Mouse (Mus musculus) adrenal gland, adult 10 weeks (tissue): ENCODE measurements around the gene Nlrp4a. TPM values are rescaled to one million over a fixed set of nuclear protein-coding genes. Genes with fewer than 3 reads are reported as not detected.

Source experiments
- polyA plus RNA-seq: library from polyadenylated mRNA; stranded (reverse); fragments of 350-450 nt; fragmentation: Illumina TruSeq; extraction: RNeasy Lipid Tissue Mini Kit (QIAGEN cat#74804); gene quantifications from one replicate; pipeline ENCODE4 v1.2.3, GENCODE M21; 2014; ENCODE audit warnings: low read depth, low replicate concordance

Gene Nlrp4a
- not detected for polyA plus RNA-seq

DNA sequence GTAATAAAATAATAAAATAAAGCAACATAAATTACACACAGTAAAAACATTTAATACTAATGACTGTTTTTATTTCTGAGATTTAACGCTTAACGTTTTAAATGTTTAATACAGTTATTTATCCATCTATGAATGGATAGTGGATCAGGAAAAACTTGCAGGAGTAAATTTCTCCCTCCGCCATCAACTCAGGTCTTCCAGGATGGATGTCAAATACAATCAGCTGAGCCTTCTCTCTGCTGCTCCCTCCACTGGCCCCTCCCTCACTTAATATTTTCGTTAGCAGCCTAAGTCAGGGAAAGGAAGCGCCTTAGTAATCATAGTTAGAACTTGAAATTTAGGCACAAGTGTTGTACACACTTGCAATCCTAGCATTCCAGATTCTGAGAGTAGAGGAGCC, at the start of gene Nlrp4a:
Gene Nlrp4a, plus strand, starts transcription at position 301 of the 400 bp plus-strand sequence.

GRCm38 (mm10) chr7:26403600-26403999, 31.3 kb upstream of the Nlrp4a start, which contains the start of gene Nlrp9c:
Gene Nlrp9c (minus strand): TSS chr7:26403700.

Other genes with a start within 250 kb of the Nlrp4a start
- gene Vmn1r184, start 174.8 kb upstream of the Nlrp4a start, polyA plus RNA-seq = not detected
- not detected for gene Cyp2a4, start 127.9 kb upstream of the Nlrp4a start, polyA plus RNA-seq
- gene Nlrp9c, start 31.4 kb upstream of the Nlrp4a start, polyA plus RNA-seq = not detected
- gene Nlrp9a, start 99.9 kb downstream of the Nlrp4a start, polyA plus RNA-seq = not detected
- gene Vmn1r185, start 183.4 kb downstream of the Nlrp4a start, polyA plus RNA-seq = not detected